ENCODE assay signal across 40 mouse cellular contexts in genomic region chr3:159550224-159550623, GRCm38 (mm10). TPM values are rescaled to one million over a fixed set of nuclear protein-coding genes. Genes with fewer than 3 reads are reported as not detected.
DNase-seq lines count a peak whose midpoint lies in the region; ATAC-seq and TF ChIP-seq lines count a peak whose summit lies in the region.
"Had no signal": no experiment of that assay in that cellular context is flagged by ENCODE, and none has a peak within 500 bp of the region (broad histone marks: within the 10 kb centered on the region; RNA-seq: fewer than 3 reads in every experiment).

No protein-coding gene starts in this region.

- TF ChIP-seq POLR2A in kidney, adult 2 months (IDR thresholded peaks at IDR 0.05; ENCODE audit: low read depth, low read length), result no peak

- H3K36me3 ChIP-seq in embryonic facial prominence, embryonic 12.5 days, result no peaks in the 10 kb centered on the region
- no peaks in the 10 kb centered on the region for H3K36me3 ChIP-seq in embryonic facial prominence, embryonic 10.5 days (replicated peaks)
- no peaks in the 10 kb centered on the region for H3K36me3 ChIP-seq in kidney, postnatal 0 days (ENCODE audit: insufficient read depth, low read length)
- no peaks in the 10 kb centered on the region for H3K36me3 ChIP-seq in kidney, adult 2 months (ENCODE audit: control insufficient read depth, insufficient read depth, low read length)
- no peaks in the 10 kb centered on the region for H3K36me3 ChIP-seq in midbrain, embryonic 11.5 days (ENCODE audit: control insufficient read depth, insufficient read depth, low read length)
- H3K36me3 ChIP-seq in midbrain, postnatal 0 days (ENCODE audit: insufficient read depth, low read length), result no peaks in the 10 kb centered on the region
- no peaks in the 10 kb centered on the region for H3K36me3 ChIP-seq in stomach, embryonic 14.5 days (ENCODE audit: control insufficient read depth, insufficient read depth, low read length)
- no peaks in the 10 kb centered on the region for H3K36me3 ChIP-seq in stomach, postnatal 0 days (ENCODE audit: control insufficient read depth, insufficient read depth, low read length)
- H3K36me3 ChIP-seq: forebrain, embryonic 15.5 days; heart, embryonic 12.5 days; neural tube, embryonic 12.5 days had no signal

- H3K9ac ChIP-seq in embryonic facial prominence, embryonic 12.5 days, result no peak overlapping the region
- H3K9ac ChIP-seq in kidney, postnatal 0 days (ENCODE audit: low read depth, low read length), result no peak overlapping the region
- H3K9ac ChIP-seq in midbrain, embryonic 11.5 days (ENCODE audit: low read length), result no peak overlapping the region
- H3K9ac ChIP-seq in midbrain, postnatal 0 days (replicated peaks; ENCODE audit: low read length, poor library complexity, severe bottlenecking), result no peak overlapping the region
- H3K9ac ChIP-seq in stomach, embryonic 14.5 days (replicated peaks; ENCODE audit: low read depth, low read length), result no peak overlapping the region
- H3K9ac ChIP-seq in stomach, postnatal 0 days (ENCODE audit: low read length), result no peak overlapping the region
- H3K9ac ChIP-seq: forebrain, embryonic 15.5 days; heart, embryonic 12.5 days; liver, embryonic 14.5 days; neural tube, embryonic 12.5 days had no signal

- no peaks in the 10 kb centered on the region for H3K4me1 ChIP-seq in embryonic facial prominence, embryonic 12.5 days
- no peaks in the 10 kb centered on the region for H3K4me1 ChIP-seq in embryonic facial prominence, embryonic 10.5 days
- H3K4me1 ChIP-seq in kidney, postnatal 0 days (replicated peaks; ENCODE audit: insufficient read depth, low read length), result no peaks in the 10 kb centered on the region
- no peaks in the 10 kb centered on the region for H3K4me1 ChIP-seq in kidney, adult 2 months (ENCODE audit: control insufficient read depth, insufficient read depth, low read length)
- no peaks in the 10 kb centered on the region for H3K4me1 ChIP-seq in midbrain, embryonic 11.5 days (ENCODE audit: control insufficient read depth, insufficient read depth, low read length)
- no peaks in the 10 kb centered on the region for H3K4me1 ChIP-seq in midbrain, postnatal 0 days (ENCODE audit: insufficient read depth, low read length)
- no peaks in the 10 kb centered on the region for H3K4me1 ChIP-seq in stomach, embryonic 14.5 days (ENCODE audit: control insufficient read depth, insufficient read depth, low read length)
- H3K4me1 ChIP-seq in stomach, postnatal 0 days (replicated peaks; ENCODE audit: control insufficient read depth, insufficient read depth), result no peaks in the 10 kb centered on the region
- H3K4me1 ChIP-seq: forebrain, embryonic 15.5 days; heart, embryonic 12.5 days; neural tube, embryonic 12.5 days had no signal

- no peak overlapping the region for H3K4me2 ChIP-seq in embryonic facial prominence, embryonic 12.5 days (replicated peaks)
- H3K4me2 ChIP-seq in kidney, postnatal 0 days (ENCODE audit: low read length), result no peak overlapping the region
- no peak overlapping the region for H3K4me2 ChIP-seq in midbrain, embryonic 11.5 days
- H3K4me2 ChIP-seq in midbrain, postnatal 0 days (ENCODE audit: low read depth, low read length, poor library complexity, severe bottlenecking), result no peak overlapping the region
- H3K4me2 ChIP-seq in stomach, embryonic 14.5 days (replicated peaks; ENCODE audit: low read depth, low read length), result no peak overlapping the region
- H3K4me2 ChIP-seq in stomach, postnatal 0 days (replicated peaks; ENCODE audit: low read depth), result no peak overlapping the region
- H3K4me2 ChIP-seq: forebrain, embryonic 15.5 days; heart, embryonic 12.5 days; neural tube, embryonic 12.5 days had no signal

- ATAC-seq in embryonic facial prominence, embryonic 12.5 days (ENCODE audit: insufficient number of reproducible peaks, insufficient read depth, low FRiP score, low TSS enrichment), result peak; percentile 67; the same call in 1 of the 2 replicates
- ATAC-seq in kidney, postnatal 0 days (replicated peaks; ENCODE audit: low FRiP score, low read depth), result 0 out of 2 replicates have a peak, but pooled peaks have one; percentile 13
- ATAC-seq in midbrain, embryonic 11.5 days (ENCODE audit: low FRiP score), result peak; percentile 38
- ATAC-seq in midbrain, postnatal 0 days (ENCODE audit: low FRiP score), result no peak; the same call in 1 of the 2 replicates
- peak; percentile 14; the same call in 1 of the 2 replicates for ATAC-seq in stomach, embryonic 14.5 days (ENCODE audit: insufficient number of reproducible peaks, insufficient read depth, low FRiP score, low read depth)
- no peak for ATAC-seq in stomach, postnatal 0 days (ENCODE audit: low FRiP score, low TSS enrichment)
- ATAC-seq: activated CD4-positive, CD25-positive, alpha-beta regulatory T cell, adult 4 months; forebrain, embryonic 15.5 days; hindbrain, embryonic 16.5 days had no signal

- H3K9me3 ChIP-seq in embryonic facial prominence, embryonic 12.5 days, result no peaks in the 10 kb centered on the region
- H3K9me3 ChIP-seq in embryonic facial prominence, embryonic 10.5 days, result no peaks in the 10 kb centered on the region
- no peaks in the 10 kb centered on the region for H3K9me3 ChIP-seq in kidney, postnatal 0 days (replicated peaks; ENCODE audit: low read length)
- no peaks in the 10 kb centered on the region for H3K9me3 ChIP-seq in midbrain, embryonic 11.5 days (ENCODE audit: control insufficient read depth, low read length)
- no peaks in the 10 kb centered on the region for H3K9me3 ChIP-seq in midbrain, postnatal 0 days (ENCODE audit: low read length)
- no peaks in the 10 kb centered on the region for H3K9me3 ChIP-seq in stomach, embryonic 14.5 days (ENCODE audit: control insufficient read depth, low read depth, low read length)
- no peaks in the 10 kb centered on the region for H3K9me3 ChIP-seq in stomach, postnatal 0 days (ENCODE audit: control insufficient read depth, low read length)
- H3K9me3 ChIP-seq: forebrain, embryonic 15.5 days; neural tube, embryonic 12.5 days had no signal

- DNase-seq in embryonic facial prominence, embryonic 10.5 days (ENCODE audit: low spot score), result no peak
- DNase-seq in kidney, postnatal 0 days (ENCODE audit: low spot score), result no peak
- no peak for DNase-seq in kidney, adult 2 months
- no peak for DNase-seq in midbrain, embryonic 11.5 days (ENCODE audit: low spot score, missing footprints)
- no peak for DNase-seq in midbrain, postnatal 0 days (ENCODE audit: low spot score)
- no peak for DNase-seq in stomach, postnatal 0 days (ENCODE audit: low spot score)
- DNase-seq: adrenal gland, adult 2 months; adrenal gland, postnatal 36 days; cerebellum, adult 18-20 months; cerebellum, postnatal 10 days; gastrocnemius, adult 2 months; gastrocnemius, postnatal 36 days; heart, adult 2 months; kidney, adult 18-20 months; kidney, postnatal 14 days; layer of hippocampus, adult 9-11 months; lung, adult 2 months; right cerebral cortex, adult 18-20 months; spleen, adult 18-20 months; thymus, adult 2 months; thymus, postnatal 36 days had no signal

- H3K27ac ChIP-seq in embryonic facial prominence, embryonic 12.5 days, result no peak overlapping the region
- no peak overlapping the region for H3K27ac ChIP-seq in embryonic facial prominence, embryonic 10.5 days (replicated peaks)
- H3K27ac ChIP-seq in kidney, postnatal 0 days, result no peak overlapping the region
- no peak overlapping the region for H3K27ac ChIP-seq in kidney, adult 2 months (ENCODE audit: insufficient read depth, low read depth, low read length)
- H3K27ac ChIP-seq in midbrain, embryonic 11.5 days (ENCODE audit: low read depth, low read length), result no peak overlapping the region
- no peak overlapping the region for H3K27ac ChIP-seq in midbrain, postnatal 0 days (ENCODE audit: low read depth, low read length)
- H3K27ac ChIP-seq in stomach, embryonic 14.5 days (ENCODE audit: low read length), result no peak overlapping the region
- H3K27ac ChIP-seq in stomach, postnatal 0 days (replicated peaks), result no peak overlapping the region
- H3K27ac ChIP-seq: forebrain, embryonic 15.5 days; gastrocnemius, adult 2 months; heart, adult 2 months; liver, embryonic 14.5 days; neural tube, embryonic 12.5 days had no signal

- no peak overlapping the region for H3K4me3 ChIP-seq in embryonic facial prominence, embryonic 12.5 days
- no peak overlapping the region for H3K4me3 ChIP-seq in embryonic facial prominence, embryonic 10.5 days
- no peak overlapping the region for H3K4me3 ChIP-seq in kidney, postnatal 0 days (replicated peaks; ENCODE audit: low read depth, low read length)
- H3K4me3 ChIP-seq in kidney, adult 2 months (ENCODE audit: insufficient read depth, low read depth, low read length), result no peak overlapping the region
- H3K4me3 ChIP-seq in midbrain, embryonic 11.5 days (ENCODE audit: low read depth, low read length), result no peak overlapping the region
- H3K4me3 ChIP-seq in midbrain, postnatal 0 days (ENCODE audit: low read depth, low read length), result no peak overlapping the region
- H3K4me3 ChIP-seq in stomach, embryonic 14.5 days (ENCODE audit: low read depth, low read length), result no peak overlapping the region
- no peak overlapping the region for H3K4me3 ChIP-seq in stomach, postnatal 0 days (ENCODE audit: low read depth, low read length)
- H3K4me3 ChIP-seq: forebrain, embryonic 15.5 days; gastrocnemius, adult 2 months; heart, adult 2 months; heart, embryonic 12.5 days; neural tube, embryonic 12.5 days had no signal

- no peak for TF ChIP-seq CTCF in kidney, postnatal 0 days (IDR thresholded peaks at IDR 0.05; ENCODE audit: low read depth)
- TF ChIP-seq CTCF in kidney, adult 2 months (conservative IDR thresholded peaks at IDR 0.05; ENCODE audit: insufficient read depth, insufficient read length, low read depth, low read length), result no peak
- no peak for TF ChIP-seq CTCF in midbrain, postnatal 0 days (IDR thresholded peaks at IDR 0.05)
- TF ChIP-seq CTCF in stomach, postnatal 0 days (IDR thresholded peaks at IDR 0.05; ENCODE audit: low read depth), result no peak

- no peaks in the 10 kb centered on the region for H3K27me3 ChIP-seq in embryonic facial prominence, embryonic 12.5 days
- H3K27me3 ChIP-seq in embryonic facial prominence, embryonic 10.5 days (replicated peaks; ENCODE audit: low read depth, poor library complexity, severe bottlenecking), result no peaks in the 10 kb centered on the region
- no peaks in the 10 kb centered on the region for H3K27me3 ChIP-seq in kidney, postnatal 0 days (ENCODE audit: insufficient read depth, low read length)
- H3K27me3 ChIP-seq in kidney, adult 2 months (replicated peaks; ENCODE audit: control insufficient read depth, insufficient read depth, low read length), result no peaks in the 10 kb centered on the region
- H3K27me3 ChIP-seq in midbrain, embryonic 11.5 days (ENCODE audit: control insufficient read depth, insufficient read depth, low read length), result no peaks in the 10 kb centered on the region
- no peaks in the 10 kb centered on the region for H3K27me3 ChIP-seq in midbrain, postnatal 0 days (ENCODE audit: insufficient read depth, low read length)
- H3K27me3 ChIP-seq in stomach, embryonic 14.5 days (ENCODE audit: control insufficient read depth, insufficient read depth, low read length), result no peaks in the 10 kb centered on the region
- H3K27me3 ChIP-seq in stomach, postnatal 0 days (ENCODE audit: control insufficient read depth, insufficient read depth, low read length), result no peaks in the 10 kb centered on the region
- H3K27me3 ChIP-seq: CH12.LX; forebrain, embryonic 15.5 days; heart, embryonic 12.5 days; neural tube, embryonic 12.5 days had no signal

- no peak for TF ChIP-seq EP300 in stomach, postnatal 0 days (optimal IDR thresholded peaks at IDR 0.05)

RNA-seq across cellular contexts. Expression of gene Rpe65, which starts 48.8 kb away (rescaled TPM):
- not detected in 2 replicates for polyA plus RNA-seq in embryonic facial prominence, embryonic 12.5 days (2016; fragmentation: Nextera tagmentation; extraction: Ambion mirVana)
- not detected in 2 replicates for polyA plus RNA-seq in embryonic facial prominence, embryonic 10.5 days (2016; fragmentation: Nextera tagmentation; extraction: Ambion mirVana)
- not detected in 2 replicates for polyA plus RNA-seq in kidney, postnatal 0 days (2015; fragmentation: Nextera tagmentation; extraction: Ambion mirVana)
- not detected in 2 replicates for polyA plus RNA-seq in kidney, adult 2 months (2012; rRNA removed)
- polyA plus RNA-seq in midbrain, embryonic 11.5 days (2014; fragmentation: Nextera tagmentation; extraction: Ambion mirVana), result not detected in 2 replicates
- not detected in 2 replicates for total RNA-seq in midbrain, postnatal 0 days (2014; rRNA removed)
- polyA plus RNA-seq in midbrain, postnatal 0 days (2015; fragmentation: Nextera tagmentation; extraction: Ambion mirVana), result not detected in 2 replicates
- polyA plus RNA-seq in stomach, embryonic 14.5 days (2014; fragmentation: Nextera tagmentation; extraction: Ambion mirVana), result not detected in 2 replicates
- not detected in 2 replicates for polyA plus RNA-seq in stomach, postnatal 0 days (2015; fragmentation: Nextera tagmentation; extraction: Ambion mirVana)
- total RNA-seq: adrenal gland, adult 2 months; adrenal gland, postnatal 36 days; CH12.LX; common myeloid progenitor, adult 5-6 weeks; ES-E14; gastrocnemius, adult 2 months; gastrocnemius, postnatal 36 days; heart, adult 2 months; hematopoietic stem cell, adult 5-6 weeks; left cerebral cortex, postnatal 10 days; megakaryocyte progenitor cell, adult 5-6 weeks had no signal
- polyA plus RNA-seq: activated CD4-positive, CD25-positive, alpha-beta regulatory T cell, adult 4 months; adrenal gland, adult 2 months; brain, embryonic 14.5 days; C2C12; forebrain, embryonic 15.5 days; heart, adult 2 months; heart, embryonic 12.5 days; heart, postnatal 0 days; hindbrain, embryonic 16.5 days; intestine, embryonic 14.5 days; limb, embryonic 14.5 days; liver, embryonic 14.5 days; lung, adult 2 months; neural tube, embryonic 12.5 days; thymus, adult 2 months had no signal

RNA-seq across cellular contexts. Expression of gene Depdc1a, which starts 55.0 kb away (rescaled TPM):
- polyA plus RNA-seq in embryonic facial prominence, embryonic 12.5 days (2016; fragmentation: Nextera tagmentation; extraction: Ambion mirVana), result 37.8 and 43.7 TPM in 2 replicates
- 34.9 and 37.4 TPM in 2 replicates for polyA plus RNA-seq in embryonic facial prominence, embryonic 10.5 days (2016; fragmentation: Nextera tagmentation; extraction: Ambion mirVana)
- polyA plus RNA-seq in kidney, postnatal 0 days (2015; fragmentation: Nextera tagmentation; extraction: Ambion mirVana), result 17.9 and 21.3 TPM in 2 replicates
- polyA plus RNA-seq in kidney, adult 2 months (2012; rRNA removed), result not detected in 2 replicates
- 33.6 and 34.2 TPM in 2 replicates for polyA plus RNA-seq in midbrain, embryonic 11.5 days (2014; fragmentation: Nextera tagmentation; extraction: Ambion mirVana)
- 0.71 and 1.3 TPM in 2 replicates for total RNA-seq in midbrain, postnatal 0 days (2014; rRNA removed)
- polyA plus RNA-seq in midbrain, postnatal 0 days (2015; fragmentation: Nextera tagmentation; extraction: Ambion mirVana), result 0.70 and 1.0 TPM in 2 replicates
- polyA plus RNA-seq in stomach, embryonic 14.5 days (2014; fragmentation: Nextera tagmentation; extraction: Ambion mirVana), result 36.1 and 39.7 TPM in 2 replicates
- polyA plus RNA-seq in stomach, postnatal 0 days (2015; fragmentation: Nextera tagmentation; extraction: Ambion mirVana), result 7.4 and 8.3 TPM in 2 replicates
- total RNA-seq: gastrocnemius, adult 2 months; heart, adult 2 months had no signal
- polyA plus RNA-seq: adrenal gland, adult 2 months; heart, adult 2 months had no signal

Comparison
In these comparisons a context has a peak if more than half of its experiments do, and no peak if none do; other contexts are left out.
1. ATAC-seq: peak in embryonic facial prominence, embryonic 12.5 days (single experiment), kidney, postnatal 0 days (single experiment), midbrain, embryonic 11.5 days (single experiment) and stomach, embryonic 14.5 days (single experiment); none in midbrain, postnatal 0 days (single experiment) and stomach, postnatal 0 days (single experiment).